Mouse (Mus musculus): ENCODE results near the gene Tmem211.

- TF ChIP-seq CTCF (IDR thresholded peaks at IDR 0.05; ENCODE audit: low read depth, low read length): no peak
- TF ChIP-seq EP300 (IDR thresholded peaks at IDR 0.05; ENCODE audit: insufficient read depth, low read depth, low read length): no peak
These were observed 31.3 kb upstream of the Tmem211 start for GRCm38 (mm10) chr5:113195451-113195850.

All from ES-Bruce4 (cell line).